Mouse (Mus musculus): Measurements from ENCODE around the gene P3h4. TPM values are rescaled to one million over a fixed set of nuclear protein-coding genes. Genes with fewer than 3 reads are reported as not detected.

Gene P3h4
- polyA plus RNA-seq, 2 experiments, result 2.8 TPM

DNA sequence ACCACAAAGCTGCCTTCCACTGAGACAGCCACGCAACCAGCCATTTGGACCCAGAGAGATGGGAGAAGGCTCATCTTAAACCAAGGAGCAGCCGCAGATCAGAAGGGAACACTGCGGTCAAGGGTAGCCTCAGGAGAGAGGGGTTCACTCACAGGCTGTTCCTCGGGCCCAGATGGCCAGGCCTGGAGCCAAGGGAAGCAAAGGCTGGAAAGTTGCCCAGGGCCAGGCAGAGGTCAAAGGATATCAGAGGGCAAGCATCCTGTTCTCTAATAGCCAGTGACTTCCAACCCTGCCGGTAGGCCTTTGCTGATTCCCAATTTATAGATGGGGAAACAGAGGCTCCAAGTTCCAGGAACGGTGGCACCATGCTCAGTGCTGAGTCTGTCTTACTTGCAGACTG, 26.0 kb downstream of the P3h4 start:
- H3K27me3 ChIP-seq (ENCODE audit: control insufficient read depth, insufficient read depth, low read length), result no peaks in the 10 kb centered on the region
- no peak overlapping the region for H3K4me3 ChIP-seq (ENCODE audit: insufficient read depth in 1 of 2, low read depth in 2 of 2, low read length in 2 of 2)
- H3K9me3 ChIP-seq (ENCODE audit: control insufficient read depth, low read length), result no peaks in the 10 kb centered on the region
- no peaks in the 10 kb centered on the region for H3K36me3 ChIP-seq (replicated peaks; ENCODE audit: control insufficient read depth, insufficient read depth, low read depth)
- ATAC-seq (ENCODE audit: insufficient read depth) (no peak), DNase-seq (ENCODE audit: low read depth in 3 of 3, low spot score in 3 of 3) (no peak)
- no peak overlapping the region for H3K9ac ChIP-seq (replicated peaks)
- TF ChIP-seq EP300 (IDR thresholded peaks at IDR 0.05; ENCODE audit: low read depth) (no peak), CTCF (IDR thresholded peaks at IDR 0.05; ENCODE audit: low read depth) (no peak)
- no peak overlapping the region for H3K4me2 ChIP-seq (ENCODE audit: low read depth)
- H3K27ac ChIP-seq, result no peak overlapping the region
- WGBS (ENCODE audit: insufficient replicate concordance), result 60% methylated on average over 6 of the region's 6 CpGs
- peaks cover 0 to 11% of the 10 kb centered on the region in 2 experiments; a peak in 1 of 4 replicates for H3K4me1 ChIP-seq (replicated peaks; ENCODE audit: control insufficient read depth in 2 of 2, insufficient read depth in 2 of 2, low read length in 1 of 2)

DNA sequence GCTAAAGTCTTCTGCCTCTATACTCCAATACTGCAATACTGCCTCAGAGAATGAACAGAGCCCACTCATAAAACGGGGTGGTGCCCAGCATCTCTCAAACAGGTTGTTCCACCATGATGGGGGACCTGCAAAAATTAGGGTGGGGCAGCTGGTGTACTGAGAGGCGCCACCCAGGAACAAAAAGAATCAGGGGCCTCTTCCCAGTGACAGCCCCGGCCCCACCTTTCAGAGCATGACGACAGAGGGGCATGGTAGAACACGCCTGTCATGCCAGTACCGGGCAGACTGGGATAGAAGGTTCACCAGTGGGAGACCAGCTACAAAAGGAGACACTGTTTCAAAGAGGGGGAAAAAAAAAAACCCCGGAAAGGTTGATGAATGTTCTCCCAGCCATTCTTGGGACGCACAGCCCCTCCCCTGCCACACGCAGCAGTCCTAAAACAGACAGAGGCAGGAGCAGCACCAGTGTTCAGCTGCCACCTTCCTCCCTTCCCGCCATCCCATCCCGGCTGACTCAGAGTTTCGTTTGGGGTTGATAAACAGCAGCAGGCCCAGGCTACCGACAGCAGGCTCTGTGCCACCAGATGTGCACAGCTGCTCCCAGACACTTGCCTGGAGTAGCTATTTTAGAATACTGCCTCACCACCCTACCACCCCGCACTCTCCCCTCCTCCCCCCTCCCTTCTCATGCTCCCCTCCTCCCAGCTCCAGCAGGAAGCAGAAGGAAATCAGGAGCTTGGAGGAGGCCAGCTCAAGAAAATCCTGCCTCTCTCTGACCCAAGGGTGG, 26.9 kb downstream of the P3h4 start:
- H3K4me3 ChIP-seq (ENCODE audit: insufficient read depth in 1 of 2, low read depth in 2 of 2, low read length in 2 of 2), result no peak overlapping the region
- WGBS (ENCODE audit: insufficient replicate concordance), result 39% methylated on average over 14 of the region's 14 CpGs
- no peaks in the 10 kb centered on the region for H3K9me3 ChIP-seq (ENCODE audit: control insufficient read depth, low read length)
- ATAC-seq (ENCODE audit: insufficient read depth) (no peak), DNase-seq (ENCODE audit: low read depth in 3 of 3, low spot score in 3 of 3) (no peak)
- H3K9ac ChIP-seq (replicated peaks), result no peak overlapping the region
- no peaks in the 10 kb centered on the region; the same call in 1 of the 2 replicates for H3K36me3 ChIP-seq (replicated peaks; ENCODE audit: control insufficient read depth, insufficient read depth, low read depth)
- H3K27ac ChIP-seq, result no peak overlapping the region
- H3K4me1 ChIP-seq (replicated peaks; ENCODE audit: control insufficient read depth in 2 of 2, insufficient read depth in 2 of 2, low read length in 1 of 2), result peaks cover 0 to 11% of the 10 kb centered on the region in 2 experiments; a peak in 1 of 4 replicates
- no peaks in the 10 kb centered on the region for H3K27me3 ChIP-seq (ENCODE audit: control insufficient read depth, insufficient read depth, low read length)
- H3K4me2 ChIP-seq (ENCODE audit: low read depth), result no peak overlapping the region
- TF ChIP-seq EP300 (IDR thresholded peaks at IDR 0.05; ENCODE audit: low read depth), result no peak
- no peak for TF ChIP-seq CTCF (IDR thresholded peaks at IDR 0.05; ENCODE audit: low read depth)

DNA sequence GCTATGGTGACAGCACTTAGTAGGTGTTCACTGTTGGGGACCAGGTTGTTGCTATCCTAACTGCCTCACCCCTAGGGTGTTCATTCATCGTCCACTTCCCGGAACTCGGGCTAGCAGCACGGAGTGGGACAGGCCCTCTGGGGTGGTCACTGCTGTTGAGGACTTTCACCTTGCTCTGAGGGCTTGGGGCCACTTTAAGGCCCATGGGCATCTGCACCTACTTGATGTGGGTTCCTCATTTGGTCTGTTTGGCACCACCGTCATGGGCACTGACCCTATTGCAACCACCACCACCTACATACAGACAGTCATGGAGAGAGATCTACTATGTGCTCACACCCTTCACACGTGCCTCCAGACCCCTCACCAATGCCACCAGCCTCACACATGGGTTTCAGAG, 27.5 kb downstream of the P3h4 start:
- no peak for DNase-seq (ENCODE audit: low read depth in 3 of 3, low spot score in 3 of 3)
- no peaks in the 10 kb centered on the region; the same call in 1 of the 2 replicates for H3K36me3 ChIP-seq (replicated peaks; ENCODE audit: control insufficient read depth, insufficient read depth, low read depth)
- no peak overlapping the region for H3K4me3 ChIP-seq (ENCODE audit: insufficient read depth in 1 of 2, low read depth in 2 of 2, low read length in 2 of 2)
- WGBS (ENCODE audit: insufficient replicate concordance), result 68% methylated on average over 6 of the region's 6 CpGs
- H3K9ac ChIP-seq (replicated peaks), result no peak overlapping the region
- peaks cover 0 to 11% of the 10 kb centered on the region in 2 experiments; a peak in 1 of 4 replicates for H3K4me1 ChIP-seq (replicated peaks; ENCODE audit: control insufficient read depth in 2 of 2, insufficient read depth in 2 of 2, low read length in 1 of 2)
- no peak overlapping the region for H3K4me2 ChIP-seq (ENCODE audit: low read depth)
- no peaks in the 10 kb centered on the region for H3K27me3 ChIP-seq (ENCODE audit: control insufficient read depth, insufficient read depth, low read length)
- no peak for ATAC-seq (ENCODE audit: insufficient read depth)
- H3K9me3 ChIP-seq (ENCODE audit: control insufficient read depth, low read length), result no peaks in the 10 kb centered on the region
- TF ChIP-seq EP300 (IDR thresholded peaks at IDR 0.05; ENCODE audit: low read depth), result no peak
- TF ChIP-seq CTCF (IDR thresholded peaks at IDR 0.05; ENCODE audit: low read depth), result no peak
- H3K27ac ChIP-seq, result no peak overlapping the region

DNA sequence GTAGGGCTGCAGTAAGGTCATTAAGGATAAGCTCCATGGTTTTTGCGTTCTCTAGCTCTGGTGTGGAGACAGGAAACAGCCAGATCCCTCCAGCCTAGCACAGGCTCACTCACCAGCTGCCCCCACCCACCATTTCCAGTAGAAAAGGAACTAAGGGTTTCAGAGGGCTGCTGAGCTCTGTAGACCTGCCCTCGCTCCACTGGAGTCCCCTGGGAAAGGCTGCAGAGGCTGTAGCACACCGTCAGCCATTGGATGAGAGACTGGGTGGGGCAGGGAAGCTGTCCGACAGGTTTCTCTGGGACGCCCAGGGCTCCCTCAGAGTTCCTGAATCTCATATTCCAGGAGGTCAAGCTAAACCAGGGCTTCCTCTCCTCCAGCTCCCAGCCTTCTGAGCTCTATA, 28.1 kb downstream of the P3h4 start:
- 41% methylated on average over 5 of the region's 5 CpGs for WGBS (ENCODE audit: insufficient replicate concordance)
- 0 out of 4 replicates have a peak, but pooled peaks cover 0 to 11% of the 10 kb centered on the region in 2 experiments for H3K4me1 ChIP-seq (replicated peaks; ENCODE audit: control insufficient read depth in 2 of 2, insufficient read depth in 2 of 2, low read length in 1 of 2)
- DNase-seq (ENCODE audit: low read depth in 3 of 3, low spot score in 3 of 3) (no peak), ATAC-seq (ENCODE audit: insufficient read depth) (no peak)
- no peaks in the 10 kb centered on the region for H3K9me3 ChIP-seq (ENCODE audit: control insufficient read depth, low read length)
- H3K9ac ChIP-seq (replicated peaks), result no peak overlapping the region
- H3K27me3 ChIP-seq (ENCODE audit: control insufficient read depth, insufficient read depth, low read length), result no peaks in the 10 kb centered on the region
- no peaks in the 10 kb centered on the region; the same call in 1 of the 2 replicates for H3K36me3 ChIP-seq (replicated peaks; ENCODE audit: control insufficient read depth, insufficient read depth, low read depth)
- no peak overlapping the region for H3K27ac ChIP-seq
- no peak overlapping the region for H3K4me2 ChIP-seq (ENCODE audit: low read depth)
- H3K4me3 ChIP-seq (ENCODE audit: insufficient read depth in 1 of 2, low read depth in 2 of 2, low read length in 2 of 2), result no peak overlapping the region
- TF ChIP-seq EP300 (IDR thresholded peaks at IDR 0.05; ENCODE audit: low read depth), result no peak
- no peak for TF ChIP-seq CTCF (IDR thresholded peaks at IDR 0.05; ENCODE audit: low read depth)

DNA sequence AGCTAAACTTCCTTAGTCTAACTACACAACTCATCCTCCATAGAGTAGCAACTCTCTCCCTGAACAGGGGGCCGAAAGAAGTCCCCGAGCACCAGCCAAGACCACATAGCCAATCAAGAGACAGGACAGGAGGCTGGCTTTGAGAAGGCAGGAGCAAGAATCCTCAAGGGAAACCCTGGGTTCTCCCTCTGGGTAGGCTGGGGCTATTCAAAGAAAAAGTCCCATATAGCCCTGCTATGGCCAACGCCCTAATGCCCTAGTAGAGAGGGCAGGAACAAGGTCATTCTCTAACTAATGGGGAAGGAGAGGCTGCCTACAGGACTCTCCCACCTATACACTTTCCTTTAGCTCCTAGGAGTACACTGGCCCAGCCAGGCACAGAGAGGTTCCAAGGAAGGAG, 29.6 kb downstream of the P3h4 start:
- Histone ChIP-seq H3K4me2 (ENCODE audit: low read depth) (no peak overlapping the region), H3K9me3 (ENCODE audit: control insufficient read depth, low read length) (no peaks in the 10 kb centered on the region), H3K36me3 (replicated peaks; ENCODE audit: control insufficient read depth, insufficient read depth, low read depth) (no peaks in the 10 kb centered on the region; the same call in 1 of the 2 replicates), H3K27ac (no peak overlapping the region), H3K9ac (replicated peaks) (no peak overlapping the region), H3K4me3 (ENCODE audit: insufficient read depth in 1 of 2, low read depth in 2 of 2, low read length in 2 of 2) (no peak overlapping the region), H3K4me1 (replicated peaks; ENCODE audit: control insufficient read depth in 2 of 2, insufficient read depth in 2 of 2, low read length in 1 of 2) (0 out of 4 replicates have a peak, but pooled peaks cover 0 to 6% of the 10 kb centered on the region in 2 experiments), H3K27me3 (ENCODE audit: control insufficient read depth, insufficient read depth, low read length) (no peaks in the 10 kb centered on the region)
- ATAC-seq (ENCODE audit: insufficient read depth) (no peak), DNase-seq (ENCODE audit: low read depth in 3 of 3, low spot score in 3 of 3) (no peak)
- 74% methylated on average over 3 of the region's 3 CpGs for whole genome bisulfite sequencing (ENCODE audit: insufficient replicate concordance)
- TF ChIP-seq EP300 (IDR thresholded peaks at IDR 0.05; ENCODE audit: low read depth) (no peak), CTCF (IDR thresholded peaks at IDR 0.05; ENCODE audit: low read depth) (no peak)

Measured in liver, embryonic 14.5 days (tissue).